Mouse (Mus musculus) T-helper 2 cell (primary cell): Measurements from ENCODE around the gene Donson.

Source experiments
- in situ Hi-C: fragments of 300-600 bp; cut with MboI, MseI; formaldehyde crosslinking; loops from one replicate; pipeline ENCODE4 v1.15.1; 2025; ENCODE audit warnings: high pct_unique_total_duplicates

The Donson gene

GRCm38 (mm10) chr16:91689791-91690190 lies 1.2 kb upstream of the Donson start:
- in situ Hi-C loops: loop anchor here (10.0 kb wide), 1 partner anchor 675 kb away; the partner anchor contains the start of gene Synj1

- in situ Hi-C loops: loop anchor here (10.0 kb wide), 1 partner anchor 673 kb away; the partner anchor contains the start of gene Synj1
Measured at GRCm38 (mm10) chr16:91688023-91688618, 449 bp downstream of the Donson start.

- in situ Hi-C loops: loop anchor here (10.0 kb wide), 1 partner anchor 672 kb away; the partner anchor contains the start of gene Synj1
Measured at GRCm38 (mm10) chr16:91686369-91686768, 2.2 kb downstream of the Donson start.

- in situ Hi-C loops: loop anchor here (10.0 kb wide), 1 partner anchor 671 kb away; the partner anchor contains the start of gene Synj1
Measured at GRCm38 (mm10) chr16:91685526-91685925, 3.0 kb downstream of the Donson start.

GRCm38 (mm10) chr16:91680656-91681055 lies 7.9 kb downstream of the Donson start:
- in situ Hi-C loops: loop anchor here (10.0 kb wide), 1 partner anchor 666 kb away; the partner anchor contains the start of gene Synj1

DNA sequence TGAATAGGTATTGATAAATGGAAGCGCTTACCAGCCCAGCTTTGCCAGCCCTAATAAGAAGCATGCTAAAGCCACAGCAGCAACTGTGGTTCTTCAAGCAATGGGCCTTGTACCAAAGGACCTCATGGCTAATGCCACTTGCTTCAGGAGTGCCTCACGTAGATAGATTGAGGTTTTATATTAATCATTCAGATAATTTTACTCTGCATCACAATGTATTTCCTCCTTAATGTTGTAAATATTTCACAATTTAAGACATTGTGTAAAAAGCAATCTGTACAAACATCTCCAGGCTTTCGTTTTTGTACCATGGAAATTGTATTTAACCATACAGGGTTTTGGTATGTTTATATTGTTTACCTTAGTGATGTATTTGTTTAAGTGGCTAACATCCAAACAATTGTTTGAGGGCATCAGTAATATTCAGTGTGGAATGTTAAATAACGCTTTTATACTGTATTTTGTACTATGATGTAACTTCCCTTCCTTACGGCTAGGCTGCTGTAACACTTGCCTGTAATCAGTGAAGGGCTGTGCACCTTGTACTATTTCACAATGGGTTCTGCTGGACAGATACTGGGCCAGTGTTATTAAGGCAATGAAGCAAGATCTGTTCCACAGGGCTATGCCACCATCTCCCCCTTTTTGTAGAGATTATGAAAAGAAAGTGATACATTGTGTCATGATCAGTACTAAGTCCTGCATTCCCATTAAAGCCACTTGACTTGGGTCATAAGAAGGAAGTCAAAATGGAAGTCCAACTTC lies 10.2 kb downstream of the Donson start:
- in situ Hi-C loops: no loop called here

- in situ Hi-C loops: loop anchor here (5.0 kb wide), 1 partner anchor 42 kb away; no protein-coding TSS in a partner anchor
Measured at GRCm38 (mm10) chr16:91674500-91674899, 14.1 kb downstream of the Donson start.

DNA sequence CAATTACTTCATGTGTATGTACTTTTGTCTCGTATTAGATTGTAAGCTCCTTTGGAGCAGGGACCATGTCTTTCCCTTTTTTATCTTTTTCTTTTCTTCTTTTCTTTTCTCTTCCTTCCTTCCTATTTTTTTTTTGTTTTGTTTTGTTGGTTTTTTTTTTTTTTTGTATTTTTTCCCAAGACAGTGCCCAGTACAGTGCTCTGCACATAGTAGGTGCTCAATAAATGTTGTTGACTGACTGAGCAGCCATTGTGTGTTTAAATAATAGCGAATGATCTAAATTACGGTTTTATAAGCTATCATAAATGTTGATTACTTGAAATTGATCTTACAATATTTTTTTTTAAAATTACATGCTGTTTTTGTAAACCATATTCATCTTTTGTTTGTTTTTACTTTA lies 24.8 kb downstream of the Donson start:
- in situ Hi-C loops: no loop called here

GRCm38 (mm10) chr16:91662336-91662735 lies 26.2 kb downstream of the Donson start:
- in situ Hi-C loops: no loop called here

DNA sequence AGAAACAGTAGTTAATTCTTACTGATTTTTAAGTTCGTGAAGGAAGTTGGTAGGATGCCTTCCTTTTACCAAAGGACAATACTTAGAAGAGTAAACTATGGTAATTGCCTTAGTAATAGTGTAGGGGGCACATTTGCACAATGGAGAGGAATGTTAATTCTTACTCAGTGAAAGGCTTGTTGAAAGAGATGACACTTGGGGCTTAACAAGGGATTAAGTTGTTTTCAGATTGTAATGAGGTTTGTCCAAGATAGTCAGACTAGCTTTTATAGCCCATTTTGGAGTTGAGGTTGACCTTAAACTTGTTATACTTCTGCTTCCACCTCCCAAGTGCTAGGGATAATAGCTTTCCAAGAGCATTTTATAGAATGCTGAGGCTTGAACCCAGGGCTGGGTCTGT lies 27.2 kb downstream of the Donson start:
- in situ Hi-C loops: no loop called here

DNA sequence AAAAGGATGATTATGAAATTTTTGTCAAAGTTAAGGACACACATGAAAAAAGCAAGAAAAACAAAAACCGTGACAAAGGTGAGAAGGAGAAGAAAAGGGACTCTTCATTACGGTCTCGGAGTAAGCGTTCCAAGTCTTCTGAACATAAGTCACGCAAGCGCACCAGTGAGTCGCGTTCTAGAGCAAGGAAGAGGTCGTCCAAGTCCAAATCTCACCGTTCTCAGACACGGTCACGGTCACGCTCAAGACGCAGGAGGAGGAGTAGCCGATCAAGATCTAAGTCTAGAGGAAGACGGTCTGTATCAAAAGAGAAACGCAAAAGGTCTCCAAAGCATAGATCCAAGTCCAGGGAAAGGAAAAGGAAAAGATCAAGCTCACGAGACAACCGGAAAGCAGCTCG lies 28.8 kb downstream of the Donson start:
- in situ Hi-C loops: no loop called here

- in situ Hi-C loops: no loop called here
Measured at GRCm38 (mm10) chr16:91658471-91658870, 30.1 kb downstream of the Donson start.

DNA sequence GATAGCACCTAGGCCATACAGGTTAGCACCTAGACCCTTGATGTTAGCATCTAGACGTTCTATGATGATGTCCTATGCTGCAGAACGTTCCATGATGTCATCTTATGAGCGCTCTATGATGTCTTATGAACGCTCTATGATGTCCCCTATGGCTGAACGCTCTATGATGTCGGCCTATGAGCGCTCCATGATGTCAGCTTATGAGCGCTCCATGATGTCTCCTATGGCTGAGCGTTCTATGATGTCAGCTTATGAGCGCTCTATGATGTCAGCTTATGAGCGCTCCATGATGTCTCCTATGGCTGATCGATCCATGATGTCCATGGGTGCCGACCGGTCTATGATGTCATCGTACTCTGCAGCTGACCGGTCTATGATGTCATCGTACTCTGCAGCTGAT lies 31.3 kb downstream of the Donson start:
- in situ Hi-C loops: no loop called here

DNA sequence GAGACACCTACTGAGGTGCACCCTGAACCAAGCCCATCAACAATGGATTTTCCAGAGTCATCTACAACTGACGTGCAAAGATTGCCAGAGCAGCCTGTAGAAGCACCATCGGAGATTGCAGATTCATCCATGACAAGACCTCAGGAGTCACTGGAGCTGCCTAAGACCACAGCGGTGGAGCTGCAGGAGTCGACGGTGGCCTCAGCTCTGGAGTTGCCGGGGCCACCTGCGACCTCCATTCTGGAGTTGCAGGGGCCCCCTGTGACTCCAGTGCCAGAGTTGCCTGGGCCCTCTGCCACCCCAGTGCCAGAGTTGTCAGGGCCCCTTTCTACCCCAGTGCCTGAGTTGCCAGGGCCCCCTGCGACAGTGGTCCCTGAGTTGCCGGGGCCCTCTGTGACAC lies 33.3 kb downstream of the Donson start:
- in situ Hi-C loops: no loop called here

DNA sequence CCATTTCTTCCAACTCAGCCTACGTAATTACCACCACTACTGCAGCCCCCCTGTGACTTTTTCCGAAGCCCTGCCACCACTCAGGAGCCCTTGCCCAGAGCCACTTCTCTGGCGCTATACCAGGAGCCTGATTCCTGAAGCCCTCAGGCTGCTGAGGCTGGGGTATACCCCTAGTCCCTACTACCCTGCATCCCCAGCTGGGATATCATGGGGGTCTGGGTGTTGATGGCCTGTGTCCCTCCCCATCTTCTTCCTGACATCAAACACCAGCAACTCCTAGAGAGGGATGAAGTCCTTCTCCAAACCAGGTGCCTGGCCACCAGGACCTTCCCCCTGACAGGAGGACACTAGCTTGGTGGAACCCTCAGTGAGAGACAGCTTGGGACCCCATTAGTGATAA lies 36.4 kb downstream of the Donson start:
- in situ Hi-C loops: no loop called here

GRCm38 (mm10) chr16:91649781-91650180 lies 38.8 kb downstream of the Donson start:
- in situ Hi-C loops: no loop called here

GRCm38 (mm10) chr16:91649246-91649645 lies 39.3 kb downstream of the Donson start:
- in situ Hi-C loops: no loop called here

DNA sequence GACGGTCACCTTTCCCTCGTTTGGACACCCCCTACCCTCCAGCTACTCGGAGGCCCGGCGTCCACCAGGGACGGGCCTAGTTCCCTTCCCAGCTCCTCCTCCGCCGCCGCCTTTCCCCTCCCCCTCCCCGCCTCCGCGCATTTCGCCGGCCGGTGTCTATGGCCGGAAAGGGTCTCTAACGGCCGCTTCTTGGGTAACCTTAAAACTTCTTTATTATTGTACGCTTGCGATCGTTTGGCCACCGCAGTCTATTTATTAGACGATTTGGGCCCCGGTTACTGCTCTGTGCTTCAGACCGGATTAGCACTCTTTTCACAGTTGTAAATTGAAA lies 40.4 kb downstream of the Donson start:
- in situ Hi-C loops: no loop called here

GRCm38 (mm10) chr16:91647461-91648219 lies 40.9 kb downstream of the Donson start, which contains the start of gene Son:
Gene Son (plus strand): TSS chr16:91647506.
- in situ Hi-C loops: no loop called here

- in situ Hi-C loops: no loop called here
Measured at GRCm38 (mm10) chr16:91646681-91647419, 41.7 kb downstream of the Donson start, which contains the start of gene Gart. Gene Gart (minus strand): TSS chr16:91646952.

DNA sequence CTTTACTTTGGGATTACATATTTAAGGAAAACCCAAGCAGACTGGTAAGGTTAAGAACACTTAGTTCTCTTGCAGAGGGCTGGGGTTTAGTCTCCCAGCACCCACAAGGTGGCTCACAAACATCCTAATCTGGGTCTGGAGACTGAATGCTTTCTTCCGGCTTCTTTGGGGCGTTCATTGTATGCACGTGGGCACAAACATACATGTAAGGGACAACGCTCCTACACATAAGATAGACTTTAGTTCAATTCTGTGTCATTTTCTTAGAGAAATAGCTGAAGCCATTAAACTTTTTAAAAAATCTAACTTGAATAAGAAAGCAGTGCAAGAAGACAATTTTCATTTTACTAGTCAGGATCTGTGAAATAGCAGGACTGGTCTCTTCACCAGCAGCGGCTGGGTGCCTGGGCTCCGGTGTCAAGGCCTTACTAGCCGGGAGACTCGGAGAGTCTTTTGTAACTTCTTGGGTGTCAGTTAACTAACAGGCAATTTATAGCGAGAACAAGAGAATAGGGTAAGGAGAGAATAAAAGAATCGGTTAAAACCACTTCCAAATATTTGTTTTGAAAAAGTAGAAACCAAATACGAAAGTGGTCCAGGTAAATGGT lies 42.5 kb downstream of the Donson start:
- in situ Hi-C loops: no loop called here
